Mouse (Mus musculus) frontal cortex, adult 2 months (tissue): Measurements from ENCODE around the gene Cpox. TPM values are rescaled to one million over a fixed set of nuclear protein-coding genes. Genes with fewer than 3 reads are reported as not detected.
A peak's percentile ranks its signal among the peaks of the same experiment; 100 is the strongest.
"Not testable (repeated sequence)": the region's sequence is repeated elsewhere in the genome, so short reads cannot be mapped to it uniquely, and the experiment has no call there.

Source experiments
- DNase-seq, 2 experiments: peaks; one replicate each; pipeline ENCODE4 v3.0.0; 2022; ENCODE audit warnings: low spot score in 1 of 2; ENCODE audit errors: extremely low spot score in 1 of 2
- polyA plus RNA-seq: library from polyadenylated mRNA; depleted of rRNA; stranded (reverse); fragments of >200 nt; gene quantifications from 2 replicates; pipeline ENCODE4 v1.2.3, GENCODE M21; 2012; rRNA removed

Gene Cpox
- 26.8 and 27.6 TPM in 2 replicates for polyA plus RNA-seq

DNA sequence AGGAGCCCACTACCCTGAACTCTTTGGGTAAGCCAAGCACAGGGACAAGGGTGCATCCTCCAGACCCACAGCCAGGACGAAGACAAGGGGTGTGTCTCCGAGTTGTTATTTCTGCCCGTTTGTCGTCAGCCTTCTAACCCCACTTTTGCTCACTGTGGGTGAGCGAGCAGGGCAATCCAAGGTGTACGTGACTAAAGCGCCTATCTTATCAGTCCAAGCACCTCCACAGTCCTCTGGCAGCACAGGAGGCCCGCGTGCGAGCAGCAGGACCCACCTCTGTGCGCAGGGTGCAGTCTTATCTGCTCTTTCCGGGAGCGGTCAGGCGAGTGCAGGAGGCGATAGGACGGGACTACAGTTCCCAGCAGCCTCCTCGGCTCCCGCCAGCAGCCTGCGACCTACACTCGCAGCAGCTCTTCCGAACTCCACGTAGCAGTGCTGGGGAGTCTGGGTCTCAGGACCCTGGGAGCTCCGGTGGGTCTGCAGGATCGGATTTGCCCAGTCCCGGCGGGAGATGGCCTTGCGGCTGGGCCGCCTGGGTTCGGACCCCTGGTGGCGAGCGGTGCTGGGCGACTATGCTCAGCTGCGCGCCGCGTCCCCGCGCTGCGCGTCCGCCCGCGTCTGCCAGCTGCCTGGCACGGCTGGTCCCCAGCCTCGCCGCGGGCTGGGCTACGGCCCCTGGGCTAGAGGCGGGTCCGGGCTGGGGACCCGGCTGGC is at the start of gene Cpox:
Cpox (plus strand) TSS at position 376 of the 714 bp plus-strand sequence.
- peak; percentile 53 to 85 for DNase-seq

DNA sequence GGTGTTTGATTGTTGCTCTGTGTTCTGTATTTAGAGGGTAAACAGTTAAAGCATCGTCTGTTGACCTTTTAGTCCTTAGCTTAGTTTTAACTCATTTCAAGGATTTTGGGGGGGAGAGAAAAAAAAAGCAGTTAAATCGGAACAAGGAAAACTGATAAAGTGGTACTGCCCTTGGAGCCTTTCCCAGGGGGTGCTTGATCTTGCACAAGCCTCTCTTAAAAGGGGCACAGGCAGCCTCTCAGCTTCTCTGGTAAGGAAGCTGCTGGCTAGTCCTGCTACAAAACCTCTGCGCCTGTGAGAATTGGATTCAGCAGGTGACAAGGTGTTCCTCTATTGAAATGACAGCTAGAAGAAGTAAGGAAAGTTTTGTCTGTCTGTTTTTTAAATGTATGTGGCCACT is 47.7 kb upstream of the Cpox start:
- no peak for DNase-seq

DNA sequence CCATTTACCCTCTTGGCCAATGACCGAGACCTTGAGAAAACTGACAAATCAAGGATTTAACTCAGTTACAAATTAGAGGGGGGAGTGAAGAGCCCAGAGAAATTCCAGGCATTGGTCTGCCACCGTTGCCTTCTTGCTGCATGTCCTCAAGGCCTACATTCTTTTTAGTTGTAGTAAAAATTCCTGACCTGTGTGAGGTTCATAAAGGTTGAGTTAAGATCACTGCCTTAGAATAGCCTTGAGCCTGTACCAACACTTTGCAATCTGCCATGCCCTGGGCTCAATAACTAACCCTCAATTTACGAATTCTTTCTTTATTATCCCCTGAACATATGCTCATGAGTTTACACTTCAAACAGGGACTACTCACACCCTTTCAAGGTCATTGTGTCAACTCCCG is 47.0 kb upstream of the Cpox start:
- no peak for DNase-seq

DNA sequence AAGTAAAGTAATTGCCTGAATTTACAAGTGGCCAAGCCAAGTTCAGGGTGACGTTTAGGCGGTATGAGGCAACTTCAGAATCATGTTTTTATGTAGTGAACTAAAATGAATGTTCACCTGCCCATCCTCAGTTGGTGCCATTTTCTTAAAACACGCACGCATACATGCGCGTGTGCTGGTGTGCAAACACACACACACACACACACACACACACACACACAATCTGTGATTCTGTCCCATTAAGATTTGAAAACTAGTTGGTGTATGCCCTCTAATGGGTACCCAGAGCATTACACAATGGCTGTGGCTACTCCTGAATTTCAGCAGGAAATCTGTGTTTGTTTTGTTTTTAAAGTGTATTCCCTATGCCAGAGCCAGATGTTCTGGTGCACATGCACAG is 46.1 kb upstream of the Cpox start:
- DNase-seq: peak; percentile 8 to 72

DNA sequence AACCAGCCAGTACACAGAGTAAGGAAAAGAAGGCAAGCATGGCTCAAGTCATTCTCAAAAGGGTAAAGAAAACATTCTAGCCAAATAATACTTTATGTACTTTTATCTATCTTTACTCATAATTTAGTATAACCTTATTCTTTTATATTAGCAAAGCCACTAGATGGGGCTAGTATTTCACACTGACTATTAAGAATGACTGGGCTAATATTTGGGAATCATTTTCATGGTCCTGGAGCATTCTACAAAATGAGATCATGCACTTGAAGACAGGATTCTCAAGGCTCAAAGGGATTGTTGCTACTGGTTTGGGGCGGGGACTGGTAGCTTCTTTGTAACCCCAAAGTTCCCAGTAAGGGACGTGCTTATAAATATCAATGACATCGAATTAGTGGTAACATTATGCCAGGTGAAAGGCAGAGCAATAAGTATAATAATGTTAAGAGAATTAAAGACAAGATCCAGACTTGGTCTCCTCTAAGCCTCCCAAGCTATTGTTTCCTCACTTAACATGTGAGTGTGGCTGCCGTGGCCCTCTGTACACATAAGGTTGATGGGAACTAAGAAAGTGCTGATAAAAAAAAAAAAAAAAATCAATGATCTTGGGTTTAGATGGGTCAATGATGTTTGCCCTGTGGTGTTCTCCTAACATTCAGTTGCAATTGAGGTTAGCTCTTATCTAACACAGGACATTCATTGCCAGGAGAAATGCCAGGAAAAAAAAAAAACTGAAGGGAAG is 42.3 kb upstream of the Cpox start:
- no peak for DNase-seq

DNA sequence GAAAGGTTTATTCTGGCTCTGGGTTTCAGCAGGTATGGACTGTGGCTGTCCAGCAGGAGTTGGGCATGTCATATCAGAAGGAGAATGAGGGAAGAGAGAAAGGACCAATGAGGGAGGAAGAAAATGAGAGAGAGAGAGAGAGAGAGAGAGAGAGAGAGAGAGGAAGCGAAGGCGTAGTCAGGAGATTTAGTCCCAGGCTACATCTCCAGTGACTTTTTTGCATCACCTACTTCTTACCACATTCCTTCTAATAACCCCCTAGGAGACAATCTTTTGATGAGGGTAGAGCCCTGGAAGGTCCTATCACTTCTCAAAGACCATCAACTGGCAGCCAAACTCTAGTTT is 41.8 kb upstream of the Cpox start:
- DNase-seq: no peak

DNA sequence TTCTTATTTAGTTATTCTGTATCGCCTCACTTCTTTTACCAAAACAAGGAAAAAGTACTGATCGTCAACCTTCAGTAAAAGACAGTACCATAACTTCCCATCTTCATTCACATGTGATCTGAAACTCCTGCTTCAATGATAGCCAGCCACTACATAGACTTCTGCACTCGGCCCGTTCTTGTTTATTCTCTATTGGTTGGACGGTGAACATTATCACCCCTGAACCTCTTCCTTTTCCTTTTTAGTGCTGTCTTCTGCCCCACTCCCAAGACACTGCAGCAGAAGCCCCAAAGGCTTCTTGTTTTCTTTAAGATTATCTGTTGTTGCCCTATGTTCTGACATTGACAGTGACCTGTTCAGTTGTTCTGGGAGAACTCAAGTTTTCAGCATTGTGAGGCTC is 41.1 kb upstream of the Cpox start:
- no peak for DNase-seq

DNA sequence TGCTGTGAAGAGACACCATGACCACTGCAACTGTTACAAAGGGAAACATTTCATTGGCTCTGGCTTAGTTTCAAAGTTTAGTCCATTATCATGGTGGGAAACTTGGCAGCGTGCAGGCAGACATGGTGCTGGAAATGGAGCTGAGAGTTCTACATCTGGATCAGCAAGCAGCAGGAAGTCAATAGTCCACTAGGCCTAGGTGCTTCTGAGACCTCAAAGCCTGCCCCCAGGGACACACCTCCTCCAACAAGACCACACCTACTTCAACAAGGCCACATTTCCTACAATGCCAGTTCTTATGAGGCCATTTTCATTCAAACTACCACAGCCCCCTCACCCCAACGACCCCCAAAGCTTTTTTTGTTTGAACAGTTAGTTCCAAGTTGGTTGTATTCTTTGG is 40.4 kb upstream of the Cpox start:
- no peak for DNase-seq

DNA sequence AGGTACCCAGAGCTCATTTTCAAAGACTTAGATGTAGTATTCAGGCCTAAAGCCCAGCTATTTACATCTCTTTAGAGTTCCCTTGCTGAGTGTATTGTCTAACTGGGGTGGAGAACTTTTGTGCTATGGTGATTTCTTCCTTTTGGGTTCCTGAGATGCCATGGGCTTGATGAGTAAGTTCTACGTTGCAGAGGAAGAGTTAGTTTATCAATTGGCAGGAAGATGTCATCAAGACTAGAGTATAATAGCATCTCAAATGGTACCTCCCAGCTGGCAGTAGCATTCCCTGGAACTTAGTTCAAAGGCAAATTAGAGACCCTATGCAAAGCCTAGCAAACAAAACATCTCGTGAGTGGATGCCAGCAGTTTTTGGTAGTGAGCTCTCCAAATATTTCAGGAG is 34.2 kb upstream of the Cpox start:
- no peak for DNase-seq

DNA sequence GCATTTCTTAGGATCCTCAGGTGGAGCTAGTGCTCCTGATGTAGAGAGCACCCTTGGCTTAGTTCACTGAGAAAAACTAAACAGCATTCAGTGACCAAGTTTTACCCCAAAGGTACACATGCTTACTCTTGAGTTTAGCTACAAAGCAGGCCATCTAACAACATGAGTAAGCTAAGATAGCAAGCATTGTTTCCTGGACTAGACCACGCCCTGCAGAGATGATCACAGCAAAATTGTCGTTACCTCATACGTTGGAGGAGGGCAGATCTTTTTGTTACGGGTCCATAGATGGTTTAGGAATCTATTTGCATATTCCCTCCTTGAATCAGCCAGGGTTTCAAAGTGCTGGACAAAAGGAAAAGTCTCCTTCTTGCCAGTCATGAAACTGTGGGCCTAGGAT is 32.6 kb upstream of the Cpox start:
- DNase-seq: no peak

DNA sequence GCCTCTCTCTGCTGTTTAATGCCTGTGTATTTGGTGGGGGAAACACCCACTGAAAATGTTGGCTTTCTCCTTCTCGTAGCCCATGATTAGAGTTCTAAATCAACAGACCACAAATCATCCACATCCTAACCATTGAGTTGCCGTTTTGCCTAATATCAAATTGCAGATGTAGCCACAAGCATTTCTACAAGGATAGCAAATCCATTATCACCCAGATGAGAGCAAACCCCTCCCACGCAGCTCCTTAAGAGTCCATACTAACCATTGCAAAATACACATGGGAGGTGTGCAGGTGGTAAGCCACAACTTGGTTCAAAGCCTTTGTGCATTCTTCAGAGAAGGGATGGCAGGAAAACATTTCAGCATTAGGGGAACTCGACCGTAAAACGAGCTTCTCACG is 32.1 kb upstream of the Cpox start:
- DNase-seq: no peak

DNA sequence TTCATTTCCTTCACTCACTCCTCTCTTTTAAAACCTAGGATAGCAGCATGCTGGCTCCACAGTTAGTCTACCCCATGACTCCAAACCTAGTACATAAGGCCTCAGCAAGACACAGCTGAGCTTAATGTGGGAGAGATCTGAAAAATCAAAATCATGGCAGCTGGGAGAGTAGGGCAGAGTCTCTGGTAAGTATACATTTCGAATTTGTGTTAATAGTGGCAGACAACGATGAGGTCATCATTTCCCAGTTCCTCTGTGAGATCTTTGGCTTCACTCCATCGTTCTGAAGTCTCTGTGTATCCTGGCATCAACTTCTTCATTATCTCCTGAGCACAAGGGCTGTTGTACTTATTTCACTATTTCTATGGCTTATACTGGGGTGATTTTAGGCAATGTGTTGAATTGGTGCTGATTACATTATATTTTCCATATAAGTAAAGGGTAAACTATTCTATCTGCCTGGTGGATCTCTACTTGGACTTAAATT is 31.4 kb upstream of the Cpox start, which contains the start of gene E330017A01Rik:
E330017A01Rik (minus strand) TSS at position 51 of the 487 bp plus-strand sequence.
- no peak for DNase-seq

DNA sequence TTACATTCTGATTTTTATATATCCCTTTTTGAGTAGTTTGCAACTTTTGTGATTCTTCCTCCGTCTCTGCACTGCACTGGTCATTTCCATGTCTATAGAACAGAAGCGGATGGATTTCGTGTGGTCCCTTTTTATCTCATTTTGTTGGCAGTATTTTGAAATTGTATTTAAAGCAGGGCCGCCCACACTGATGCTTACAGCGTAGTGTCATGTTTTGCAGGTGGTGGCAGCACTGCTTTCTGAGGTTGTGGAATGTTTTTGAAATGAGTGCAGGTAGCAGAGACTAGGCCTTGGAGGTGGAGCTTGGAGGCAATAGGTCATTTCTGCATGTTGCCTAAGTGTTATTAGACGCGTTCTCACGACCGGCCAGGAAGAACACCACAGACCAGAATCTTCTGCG is 20.1 kb upstream of the Cpox start:
- DNase-seq: peak in 1 of 2 experiments; percentile 27

DNA sequence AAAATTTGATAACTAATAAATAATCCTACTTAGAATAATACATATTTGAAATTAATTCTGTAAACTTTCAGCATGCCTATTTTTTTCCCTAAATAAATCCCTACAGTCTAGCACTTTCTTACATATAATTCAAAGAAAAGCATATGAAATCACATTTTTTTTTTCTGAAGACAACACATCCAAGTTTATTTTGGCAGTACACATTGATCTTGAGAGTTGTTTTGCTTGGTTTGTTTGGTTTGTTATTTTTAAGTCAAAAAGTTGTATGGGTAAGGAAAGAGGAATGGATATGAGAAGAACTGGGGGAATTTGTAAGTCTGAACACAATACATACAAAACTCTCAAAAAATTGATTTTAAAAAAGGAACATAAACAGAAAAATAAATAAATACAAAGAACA is 14.3 kb upstream of the Cpox start:
- DNase-seq: no peak

DNA sequence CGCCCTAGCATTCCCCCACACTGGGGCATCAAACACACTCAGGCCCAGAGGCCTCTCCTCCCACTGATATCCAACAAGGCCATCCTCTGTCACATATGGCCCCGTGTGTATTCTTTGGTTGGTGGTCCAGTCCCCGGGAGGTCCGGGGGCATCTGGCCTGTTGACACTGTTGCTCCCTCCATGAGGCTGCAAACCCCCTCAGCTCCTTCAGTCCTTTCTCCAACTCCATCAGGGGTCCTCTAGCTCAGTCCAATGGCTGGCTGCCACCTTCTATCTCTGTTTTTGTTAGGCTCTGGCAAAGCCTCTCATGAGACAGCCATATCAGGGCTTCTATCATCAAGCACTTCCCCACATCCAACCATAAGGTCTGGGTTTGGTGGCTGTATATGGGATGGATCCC is 13.6 kb upstream of the Cpox start:
- no peak for DNase-seq

DNA sequence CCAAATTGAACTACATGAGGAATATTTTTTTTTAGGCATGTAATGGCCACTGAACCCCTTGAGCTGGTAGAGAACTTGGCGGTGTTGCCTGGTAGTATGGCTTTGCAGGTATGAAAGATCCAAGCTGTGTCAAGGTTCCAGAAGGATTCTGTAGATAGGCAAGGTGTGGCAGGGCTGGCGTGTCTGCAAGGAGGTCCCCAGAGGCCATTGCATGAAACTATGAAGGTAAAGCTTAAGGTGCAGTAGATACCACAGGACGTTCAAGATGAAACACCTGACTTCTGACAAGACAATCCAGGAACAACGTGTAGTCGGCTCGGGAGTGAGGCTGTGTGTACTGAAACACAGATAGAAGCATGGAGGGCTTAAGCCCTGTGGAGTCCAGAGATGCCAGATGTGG is 11.4 kb upstream of the Cpox start:
- no peak for DNase-seq

DNA sequence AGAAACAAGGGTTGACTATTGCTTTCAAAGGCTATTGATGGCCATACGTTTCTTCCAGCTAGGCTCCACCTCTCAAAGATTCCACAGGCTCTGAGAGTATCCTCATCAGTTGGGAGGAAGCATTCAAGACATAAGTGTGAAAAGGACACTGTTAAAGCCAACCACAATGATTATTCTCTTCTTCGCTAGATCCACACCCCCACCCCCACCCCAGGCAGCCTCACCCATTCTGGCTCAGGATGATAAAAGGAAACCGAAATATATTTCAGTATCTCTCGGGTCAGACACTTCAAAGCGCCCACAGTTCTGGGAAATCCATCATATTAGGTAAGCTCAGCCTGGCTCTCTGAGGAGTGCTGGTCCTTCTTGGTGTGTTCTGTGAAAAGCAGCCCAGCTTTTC is 8.3 kb upstream of the Cpox start:
- DNase-seq: no peak

DNA sequence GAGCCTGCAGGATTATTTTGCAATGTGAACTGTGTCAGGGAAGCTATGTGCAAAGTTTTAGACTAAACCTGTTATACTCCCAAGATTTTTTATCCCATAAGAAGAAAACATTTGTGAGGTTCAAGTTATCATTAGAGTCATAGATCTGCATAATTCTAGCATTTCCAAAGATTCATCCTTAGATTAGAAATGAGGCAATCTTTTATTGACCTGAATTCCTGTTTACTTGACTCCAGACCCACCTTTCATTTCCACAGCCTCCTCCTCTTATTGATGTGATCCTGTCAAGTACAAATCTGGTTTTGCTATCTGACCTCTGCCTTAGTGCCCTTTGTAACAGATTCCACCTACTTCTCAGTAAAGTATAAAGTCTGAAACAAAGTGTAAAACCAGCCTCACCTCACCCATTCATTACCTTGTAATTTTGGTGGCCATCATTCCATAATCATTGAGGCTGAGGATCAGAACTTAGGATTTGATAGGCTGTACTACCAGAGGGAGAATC is 7.8 kb upstream of the Cpox start:
- no peak for DNase-seq

DNA sequence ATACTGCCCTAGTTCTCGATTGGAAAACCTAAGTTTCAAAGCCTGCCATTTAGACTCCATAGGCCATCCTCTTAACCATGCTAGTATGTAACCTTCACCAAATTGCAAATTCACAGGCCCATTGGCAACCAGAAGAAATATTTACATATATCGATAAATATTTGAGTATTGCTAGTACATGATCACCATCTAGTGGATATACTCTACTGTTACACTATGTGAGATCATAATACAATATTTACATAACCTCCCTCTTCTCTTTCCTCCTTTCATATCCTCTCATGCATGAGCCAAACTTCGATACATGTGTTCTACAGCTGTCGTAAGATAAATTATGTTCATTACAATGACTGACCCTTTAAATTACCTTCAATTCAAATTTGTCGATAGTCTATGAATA is 7.1 kb upstream of the Cpox start:
- DNase-seq: no peak

DNA sequence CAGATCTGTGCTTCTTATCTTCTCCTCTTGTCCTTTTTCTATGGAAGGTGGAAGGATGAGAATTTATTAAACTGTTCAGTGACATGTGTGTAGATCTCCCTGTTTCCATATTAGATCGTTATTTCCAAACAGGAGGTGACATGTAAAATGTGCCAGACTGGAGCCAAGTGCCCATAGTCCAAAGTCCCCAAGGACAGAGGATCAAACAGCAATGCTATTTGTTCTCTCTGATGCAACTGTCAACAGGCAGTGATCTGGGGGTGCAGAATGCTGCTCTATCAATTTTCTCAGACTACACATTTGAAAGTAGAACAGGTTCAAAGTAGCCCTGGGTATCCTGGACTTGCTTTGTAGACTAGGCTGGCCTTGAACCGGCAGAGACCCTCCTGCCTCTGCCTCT is 6.3 kb upstream of the Cpox start:
- DNase-seq: no peak

DNA sequence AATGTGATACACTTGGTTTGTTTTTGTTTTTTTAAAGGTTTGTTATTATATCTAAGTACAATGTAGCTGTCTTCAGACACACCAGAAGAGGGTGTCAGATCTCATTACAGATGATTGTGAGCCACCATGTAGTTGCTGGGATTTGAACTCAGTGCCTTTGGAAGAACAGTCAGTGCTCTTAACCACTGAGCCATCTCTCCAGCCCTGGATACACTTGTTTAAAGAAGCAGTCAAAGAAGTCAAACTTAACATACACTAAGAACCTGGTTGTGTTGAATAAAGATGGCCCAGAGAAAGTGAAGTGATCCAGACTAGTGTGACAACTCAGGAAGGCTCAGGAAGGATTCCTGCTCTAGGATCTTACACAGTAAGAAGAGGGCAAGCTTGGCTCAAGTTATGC is 5.0 kb upstream of the Cpox start:
- not testable (repeated sequence) for DNase-seq

DNA sequence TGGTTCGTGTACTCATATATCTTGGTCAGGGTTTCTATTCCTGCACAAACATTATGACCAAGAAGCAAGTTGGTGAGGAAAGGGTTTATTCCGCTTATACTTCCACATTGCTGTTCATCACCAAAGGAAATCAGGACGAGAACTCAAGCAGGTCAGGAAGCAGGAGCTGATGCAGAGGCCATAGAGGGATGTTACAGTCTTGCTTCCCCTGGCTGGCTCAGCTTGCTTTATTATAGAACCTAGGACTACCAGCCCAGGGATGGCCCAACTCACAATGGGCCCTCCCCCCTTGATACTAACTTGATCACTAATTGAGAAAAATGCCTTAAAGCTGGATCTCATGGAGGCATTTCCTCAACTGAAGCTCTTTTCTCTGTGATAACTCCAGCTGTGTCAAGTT is 3.4 kb upstream of the Cpox start:
- DNase-seq: not testable (repeated sequence)
